Mouse (Mus musculus): Measurements from ENCODE around the gene Epha8. TPM values are rescaled to one million over a fixed set of nuclear protein-coding genes. Genes with fewer than 3 reads are reported as not detected.

Gene Epha8
- polyA plus RNA-seq, 1 experiment from 2014 or later = 7.2 TPM

- no peaks in the 10 kb centered on the region for H3K36me3 ChIP-seq
- H3K27ac ChIP-seq = no peak overlapping the region
- H3K4me3 ChIP-seq = no peak overlapping the region
- no peaks in the 10 kb centered on the region for H3K9me3 ChIP-seq
- H3K9ac ChIP-seq = no peak overlapping the region
- ATAC-seq (ENCODE audit: low FRiP score, low read depth) = no peak
- WGBS = 59% methylated on average over 17 of the region's 17 CpGs
- no peak overlapping the region for H3K4me2 ChIP-seq (replicated peaks)
- H3K4me1 ChIP-seq = peaks cover 33% of the 10 kb centered on the region
- H3K27me3 ChIP-seq (replicated peaks) = 0 out of 2 replicates have a peak, but pooled peaks cover 6% of the 10 kb centered on the region
Observed at GRCm38 (mm10) chr4:136945397-136945796, 11.2 kb downstream of the Epha8 start.

- H3K4me2 ChIP-seq (replicated peaks) = no peak overlapping the region
- 0 out of 2 replicates have a peak, but pooled peaks cover 9% of the 10 kb centered on the region for H3K27me3 ChIP-seq (replicated peaks)
- H3K4me1 ChIP-seq = peaks cover 27% of the 10 kb centered on the region
- no peak overlapping the region for H3K4me3 ChIP-seq
- no peak overlapping the region for H3K9ac ChIP-seq
- no peaks in the 10 kb centered on the region for H3K36me3 ChIP-seq
- WGBS = 71% methylated on average over 11 of the region's 11 CpGs
- no peak overlapping the region for H3K27ac ChIP-seq
- H3K9me3 ChIP-seq = no peaks in the 10 kb centered on the region
- no peak for ATAC-seq (ENCODE audit: low FRiP score, low read depth)
Observed at GRCm38 (mm10) chr4:136944558-136945350, 11.9 kb downstream of the Epha8 start.

DNA sequence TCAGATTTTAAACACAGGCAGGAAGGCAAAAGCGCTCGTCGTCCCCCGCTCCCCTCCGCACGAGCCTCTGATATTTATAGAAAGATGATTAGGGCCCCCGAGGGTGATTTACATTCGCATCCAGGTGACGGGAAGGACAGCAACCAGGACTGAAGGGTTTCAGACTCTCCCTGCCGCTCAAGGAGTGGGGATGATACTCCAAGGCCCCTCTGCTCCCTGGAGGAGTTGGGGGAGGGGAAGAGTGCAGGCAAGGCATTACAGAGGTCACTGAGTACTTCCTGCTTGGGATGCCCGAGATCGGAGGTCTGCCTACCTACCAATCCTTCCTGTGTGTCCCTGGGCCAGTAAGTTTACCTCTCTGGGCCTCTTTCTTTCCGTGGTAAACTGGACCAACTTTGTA is 13.4 kb downstream of the Epha8 start:
- H3K9ac ChIP-seq = no peak overlapping the region
- no peak overlapping the region for H3K4me3 ChIP-seq
- ATAC-seq (ENCODE audit: low FRiP score, low read depth) = no peak
- no peaks in the 10 kb centered on the region for H3K9me3 ChIP-seq
- no peaks in the 10 kb centered on the region for H3K36me3 ChIP-seq
- H3K27me3 ChIP-seq (replicated peaks) = 0 out of 2 replicates have a peak, but pooled peaks cover 4% of the 10 kb centered on the region
- WGBS = 36% methylated on average over 13 of the region's 13 CpGs
- H3K4me1 ChIP-seq = peaks cover 19% of the 10 kb centered on the region
- no peak overlapping the region for H3K27ac ChIP-seq
- 0 out of 2 replicates have a peak overlapping the region, but pooled peaks have one; percentile 12 for H3K4me2 ChIP-seq (replicated peaks)

DNA sequence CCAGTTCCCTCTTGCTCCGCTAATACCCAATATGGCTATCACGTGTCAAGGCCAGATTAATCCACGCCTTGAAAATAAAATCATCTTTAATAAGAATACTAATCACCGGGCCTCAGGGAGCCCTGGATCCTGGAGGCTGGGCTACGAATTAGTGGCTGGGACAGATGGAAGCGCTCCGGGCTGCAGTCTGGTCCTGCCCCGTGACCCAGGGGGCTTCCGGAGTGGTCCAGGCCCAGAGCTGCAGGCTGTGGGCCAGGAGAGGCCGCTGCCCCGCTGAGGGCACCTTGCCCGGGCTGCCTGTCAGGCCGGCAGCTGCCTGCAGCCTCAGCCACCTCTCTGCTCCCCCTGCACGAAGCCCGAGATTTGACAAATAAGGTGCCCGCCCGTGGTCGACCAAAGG is 13.9 kb downstream of the Epha8 start:
- ATAC-seq (ENCODE audit: low FRiP score, low read depth) = no peak
- Histone ChIP-seq H3K36me3 (no peaks in the 10 kb centered on the region), H3K27ac (no peak overlapping the region), H3K9ac (no peak overlapping the region), H3K4me3 (no peak overlapping the region), H3K27me3 (replicated peaks) (0 out of 2 replicates have a peak, but pooled peaks cover 3% of the 10 kb centered on the region), H3K4me1 (peaks cover 19% of the 10 kb centered on the region), H3K4me2 (replicated peaks) (peak overlapping the region; percentile 12; the same call in 1 of the 2 replicates), H3K9me3 (no peaks in the 10 kb centered on the region)
- WGBS = 22% methylated on average over 18 of the region's 18 CpGs

GRCm38 (mm10) chr4:136937935-136938334 is 18.7 kb downstream of the Epha8 start:
- H3K4me3 ChIP-seq = no peak overlapping the region
- peaks cover 15% of the 10 kb centered on the region for H3K4me1 ChIP-seq
- no peak overlapping the region for H3K9ac ChIP-seq
- H3K9me3 ChIP-seq = no peaks in the 10 kb centered on the region
- no peak for ATAC-seq (ENCODE audit: low FRiP score, low read depth)
- no peak overlapping the region for H3K27ac ChIP-seq
- WGBS = 86% methylated on average over 5 of the region's 5 CpGs
- no peaks in the 10 kb centered on the region for H3K36me3 ChIP-seq
- H3K27me3 ChIP-seq (replicated peaks) = 0 out of 2 replicates have a peak, but pooled peaks cover 3% of the 10 kb centered on the region
- H3K4me2 ChIP-seq (replicated peaks) = no peak overlapping the region

- no peak overlapping the region for H3K4me3 ChIP-seq
- no peak for ATAC-seq (ENCODE audit: low FRiP score, low read depth)
- no peak overlapping the region for H3K4me2 ChIP-seq (replicated peaks)
- no peaks in the 10 kb centered on the region for H3K9me3 ChIP-seq
- peaks cover 9% of the 10 kb centered on the region; the same call in 1 of the 2 replicates for H3K4me1 ChIP-seq
- H3K9ac ChIP-seq = no peak overlapping the region
- H3K27me3 ChIP-seq (replicated peaks) = 0 out of 2 replicates have a peak, but pooled peaks cover 3% of the 10 kb centered on the region
- H3K36me3 ChIP-seq = no peaks in the 10 kb centered on the region
- no peak overlapping the region for H3K27ac ChIP-seq
- WGBS = 81% methylated on average over 4 of the region's 4 CpGs
Observed at GRCm38 (mm10) chr4:136937344-136937743, 19.3 kb downstream of the Epha8 start.

DNA sequence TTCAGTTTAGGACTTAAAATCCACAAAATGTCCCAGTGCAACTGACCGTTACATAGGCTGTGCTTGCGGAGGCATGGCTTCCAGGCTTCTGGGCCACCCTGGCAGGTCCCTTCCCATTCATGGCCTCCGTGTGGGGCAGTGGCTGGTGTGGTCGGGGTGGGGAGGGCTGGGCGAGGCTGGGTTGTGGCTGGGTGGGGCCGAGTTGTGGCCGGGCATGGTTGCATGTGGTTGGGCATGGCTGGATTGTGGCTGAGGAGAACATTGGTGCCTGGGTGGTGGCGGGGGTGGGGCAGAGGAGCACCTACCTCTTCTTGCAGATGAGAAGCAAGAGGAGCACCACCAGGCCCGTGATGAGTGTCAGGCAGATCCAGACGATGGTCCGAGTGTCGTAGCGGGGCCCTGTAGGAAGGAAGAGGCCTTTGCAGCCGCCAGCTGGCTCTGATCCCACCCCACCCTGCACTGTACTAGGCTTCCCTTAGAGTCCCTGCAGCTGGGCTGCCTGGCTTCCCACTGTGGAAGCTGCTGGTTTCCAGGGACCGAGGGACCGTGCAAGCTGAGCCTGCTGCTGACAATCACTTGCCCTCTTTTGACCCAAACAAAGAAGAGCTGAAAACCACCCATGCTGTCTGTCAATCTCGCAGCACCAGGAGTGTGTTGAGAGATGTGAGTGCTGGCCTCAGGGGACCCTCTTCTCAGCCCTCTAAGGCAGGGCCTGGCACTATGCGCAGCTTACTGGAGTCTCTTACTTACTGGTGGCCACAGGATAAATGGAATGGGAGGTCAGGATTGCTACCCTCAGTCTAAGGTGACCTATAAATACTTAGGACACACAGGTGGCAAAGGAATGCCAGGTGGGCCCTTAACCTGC is 21.6 kb downstream of the Epha8 start:
- no peak for ATAC-seq (ENCODE audit: low FRiP score, low read depth)
- 65% methylated on average over 18 of the region's 18 CpGs for WGBS
- Histone ChIP-seq H3K4me2 (replicated peaks) (no peak overlapping the region), H3K4me1 (peaks cover 9% of the 10 kb centered on the region; the same call in 1 of the 2 replicates), H3K27me3 (replicated peaks) (0 out of 2 replicates have a peak, but pooled peaks cover 2% of the 10 kb centered on the region), H3K36me3 (no peaks in the 10 kb centered on the region), H3K9me3 (no peaks in the 10 kb centered on the region), H3K4me3 (no peak overlapping the region), H3K9ac (no peak overlapping the region), H3K27ac (no peak overlapping the region)

DNA sequence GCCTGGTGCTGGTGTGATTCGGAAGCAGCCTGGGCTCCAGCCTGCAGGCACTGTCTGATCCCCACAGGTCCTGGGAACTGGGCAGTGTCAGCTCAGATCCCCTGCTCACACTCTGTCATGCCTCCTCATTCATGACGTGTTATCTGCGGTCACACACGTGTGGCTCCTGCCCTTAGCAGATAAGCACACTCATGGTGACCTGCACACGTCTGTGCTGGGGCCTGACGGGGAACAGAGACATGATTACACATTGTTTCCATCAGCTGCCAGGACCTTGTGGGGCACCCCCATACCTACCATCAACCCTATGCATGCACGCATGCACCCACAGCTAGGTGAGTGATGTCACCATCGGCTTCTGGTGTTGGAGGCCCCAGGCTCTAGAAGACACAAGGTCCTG is 26.1 kb downstream of the Epha8 start:
- H3K4me1 ChIP-seq = peaks cover 15% of the 10 kb centered on the region; the same call in 1 of the 2 replicates
- peaks cover 11% of the 10 kb centered on the region; the same call in 1 of the 2 replicates for H3K27me3 ChIP-seq (replicated peaks)

GRCm38 (mm10) chr4:136928928-136929327 is 27.7 kb downstream of the Epha8 start:
- Histone ChIP-seq H3K4me3 (no peak overlapping the region), H3K4me1 (0 out of 2 replicates have a peak, but pooled peaks cover 6% of the 10 kb centered on the region), H3K27me3 (replicated peaks) (peaks cover 13% of the 10 kb centered on the region; the same call in 1 of the 2 replicates), H3K9ac (no peak overlapping the region), H3K9me3 (no peaks in the 10 kb centered on the region), H3K27ac (no peak overlapping the region), H3K4me2 (replicated peaks) (no peak overlapping the region), H3K36me3 (no peaks in the 10 kb centered on the region)
- ATAC-seq (ENCODE audit: low FRiP score, low read depth) = no peak
- WGBS = 8% methylated on average over 5 of the region's 5 CpGs

More for the DNA sequence above, 26.1 kb downstream of the Epha8 start:
- no peak overlapping the region for H3K4me2 ChIP-seq (replicated peaks)
- ATAC-seq (ENCODE audit: low FRiP score, low read depth) = no peak
- 89% methylated on average over 8 of the region's 8 CpGs for WGBS
- no peaks in the 10 kb centered on the region for H3K36me3 ChIP-seq
- H3K27ac ChIP-seq = no peak overlapping the region
- H3K9me3 ChIP-seq = no peaks in the 10 kb centered on the region
- no peak overlapping the region for H3K9ac ChIP-seq
- H3K4me3 ChIP-seq = no peak overlapping the region

DNA sequence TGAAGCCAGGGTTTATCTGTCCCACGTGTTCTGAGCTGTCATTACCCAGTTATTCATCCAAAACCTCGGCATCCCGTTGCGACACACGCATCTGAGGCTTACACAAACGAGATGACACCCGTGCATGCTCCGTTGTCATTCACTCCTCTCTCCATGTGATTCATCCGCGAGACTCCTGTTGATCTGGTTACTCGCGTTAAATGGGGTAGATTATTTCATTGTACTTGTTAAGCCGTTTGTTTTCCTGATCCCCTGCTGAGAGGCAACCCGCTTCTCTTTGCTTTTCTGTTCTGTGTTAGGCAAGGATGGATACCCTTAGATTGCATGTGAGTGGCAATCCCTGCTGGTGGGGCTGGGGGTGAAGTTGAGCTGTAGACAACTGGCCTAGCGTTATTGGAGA is 30.8 kb downstream of the Epha8 start:
- H3K4me2 ChIP-seq (replicated peaks) = no peak overlapping the region

DNA sequence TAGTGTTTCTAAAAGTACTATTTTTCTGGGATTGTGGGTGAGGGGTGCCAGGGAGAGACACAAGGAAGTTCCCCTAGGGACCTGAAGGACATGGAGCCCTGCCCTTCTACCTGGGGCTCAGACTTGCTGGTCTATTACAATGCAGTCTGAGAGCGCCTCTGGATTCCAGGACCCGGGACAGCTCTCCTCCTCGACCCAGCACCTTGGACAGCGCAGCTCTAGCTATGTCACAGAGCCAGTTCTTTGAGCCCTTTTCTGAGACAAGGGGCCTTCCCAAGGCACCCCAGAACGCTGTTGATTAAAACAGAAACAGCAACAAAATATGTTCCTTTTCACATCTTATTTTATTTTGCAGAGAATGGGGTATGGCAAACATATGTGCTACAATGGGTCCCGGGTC is 32.1 kb downstream of the Epha8 start:
- no peak overlapping the region for H3K27ac ChIP-seq
- WGBS = 7% methylated on average over 6 of the region's 6 CpGs
- H3K4me2 ChIP-seq (replicated peaks) = no peak overlapping the region
- H3K27me3 ChIP-seq (replicated peaks) = peaks cover 13% of the 10 kb centered on the region; the same call in 1 of the 2 replicates
- no peak overlapping the region for H3K4me3 ChIP-seq
- H3K9ac ChIP-seq = no peak overlapping the region
- ATAC-seq (ENCODE audit: low FRiP score, low read depth) = no peak
- H3K36me3 ChIP-seq = no peaks in the 10 kb centered on the region
- H3K4me1 ChIP-seq = 0 out of 2 replicates have a peak, but pooled peaks cover 6% of the 10 kb centered on the region
- H3K9me3 ChIP-seq = no peaks in the 10 kb centered on the region

More for the DNA sequence above, 30.8 kb downstream of the Epha8 start:
- 10% methylated on average over 15 of the region's 15 CpGs for WGBS
- H3K4me1 ChIP-seq = 0 out of 2 replicates have a peak, but pooled peaks cover 6% of the 10 kb centered on the region
- H3K27me3 ChIP-seq (replicated peaks) = peaks cover 13% of the 10 kb centered on the region; the same call in 1 of the 2 replicates
- no peak overlapping the region for H3K4me3 ChIP-seq
- no peaks in the 10 kb centered on the region for H3K9me3 ChIP-seq
- no peak for ATAC-seq (ENCODE audit: low FRiP score, low read depth)
- no peak overlapping the region for H3K27ac ChIP-seq
- no peak overlapping the region for H3K9ac ChIP-seq
- no peaks in the 10 kb centered on the region for H3K36me3 ChIP-seq

- no peak for ATAC-seq (ENCODE audit: low FRiP score, low read depth)
- Histone ChIP-seq H3K27me3 (replicated peaks) (no peaks in the 10 kb centered on the region), H3K4me3 (no peak overlapping the region), H3K36me3 (no peaks in the 10 kb centered on the region), H3K27ac (no peak overlapping the region), H3K9me3 (no peaks in the 10 kb centered on the region), H3K4me1 (peaks cover 9% of the 10 kb centered on the region), H3K9ac (no peak overlapping the region), H3K4me2 (replicated peaks) (no peak overlapping the region)
- WGBS = 85% methylated on average over 3 of the region's 3 CpGs
Observed at GRCm38 (mm10) chr4:136919526-136919925, 37.1 kb downstream of the Epha8 start.

Measured in neural tube, embryonic 12.5 days (tissue).